Mouse (Mus musculus): Measurements from ENCODE around the gene Frmpd4. TPM values are rescaled to one million over a fixed set of nuclear protein-coding genes. Genes with fewer than 3 reads are reported as not detected.
A peak's percentile ranks its signal among the peaks of the same experiment; 100 is the strongest.

Frmpd4 gene
- polyA plus RNA-seq, 1 experiment from 2014 or later: 0.11 TPM

DNA sequence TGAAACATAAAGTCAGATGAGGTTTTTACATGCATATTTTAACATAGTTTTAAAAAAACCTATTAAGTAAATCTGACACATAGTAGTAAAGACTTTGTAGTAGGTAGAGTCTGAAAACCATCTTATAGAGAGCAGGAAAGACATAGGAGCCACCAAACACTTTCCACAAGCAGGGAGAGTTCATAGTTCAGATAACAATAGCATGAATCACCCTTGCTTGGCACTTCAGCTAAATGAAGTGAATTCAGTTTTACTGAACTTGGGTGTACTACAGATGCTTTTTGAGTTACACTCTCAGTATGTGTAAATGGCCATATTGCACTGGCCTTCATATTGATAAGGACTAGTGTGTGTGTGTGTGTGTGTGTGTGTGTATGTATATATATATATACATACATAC is 793.5 kb downstream of the Frmpd4 start:
- H3K27ac ChIP-seq (replicated peaks; ENCODE audit: low read depth, low read length): no peak overlapping the region
- no peak for DNase-seq (ENCODE audit: low spot score)
- no peaks in the 10 kb centered on the region for H3K36me3 ChIP-seq (replicated peaks; ENCODE audit: control insufficient read depth, insufficient read depth, low read depth, low read length)
- no peak overlapping the region for H3K4me3 ChIP-seq (ENCODE audit: low read depth, low read length)
- H3K9me3 ChIP-seq (replicated peaks; ENCODE audit: control insufficient read depth, low read length): no peaks in the 10 kb centered on the region
- no peak for ATAC-seq (replicated peaks; ENCODE audit: insufficient number of reproducible peaks, low FRiP score, low TSS enrichment, low read depth)
- H3K27me3 ChIP-seq (ENCODE audit: control insufficient read depth, insufficient read depth, low read length): no peaks in the 10 kb centered on the region
- H3K4me1 ChIP-seq (ENCODE audit: control insufficient read depth, insufficient read depth, low read length): no peaks in the 10 kb centered on the region
- H3K4me2 ChIP-seq (ENCODE audit: low read depth, low read length): no peak overlapping the region
- no peak overlapping the region for H3K9ac ChIP-seq (replicated peaks; ENCODE audit: low read length)

DNA sequence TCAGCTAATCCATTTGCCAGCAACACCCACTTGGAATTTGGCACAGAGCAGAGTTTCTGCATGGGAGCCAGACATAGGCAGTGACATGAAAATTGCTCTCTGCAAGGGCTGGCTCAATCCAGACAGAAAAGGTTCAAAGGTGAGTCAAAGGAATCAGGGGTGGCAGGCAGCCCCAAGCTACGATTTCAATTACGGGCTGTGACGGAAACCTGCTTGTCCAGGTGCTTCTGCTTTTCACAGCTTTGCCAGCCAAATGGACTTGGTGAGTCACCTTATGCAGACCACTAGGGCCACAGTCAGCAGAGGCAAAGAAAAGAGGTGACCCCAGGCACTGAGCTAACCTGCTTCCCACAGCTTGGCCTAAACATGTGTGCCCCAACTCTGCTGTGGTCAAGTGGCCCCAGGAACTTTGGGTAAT is 857.5 kb downstream of the Frmpd4 start:
- WGBS: 60% methylated on average over 3 of the region's 3 CpGs
- Histone ChIP-seq H3K4me2 (ENCODE audit: low read depth, low read length) (no peak overlapping the region), H3K27me3 (ENCODE audit: control insufficient read depth, insufficient read depth, low read length) (no peaks in the 10 kb centered on the region), H3K4me1 (ENCODE audit: control insufficient read depth, insufficient read depth, low read length) (no peaks in the 10 kb centered on the region), H3K27ac (replicated peaks; ENCODE audit: low read depth, low read length) (no peak overlapping the region), H3K36me3 (replicated peaks; ENCODE audit: control insufficient read depth, insufficient read depth, low read depth, low read length) (no peaks in the 10 kb centered on the region), H3K9me3 (replicated peaks; ENCODE audit: control insufficient read depth, low read length) (no peaks in the 10 kb centered on the region), H3K4me3 (ENCODE audit: low read depth, low read length) (no peak overlapping the region), H3K9ac (replicated peaks; ENCODE audit: low read length) (no peak overlapping the region)
- DNase-seq (ENCODE audit: low spot score): no peak
- no peak for ATAC-seq (replicated peaks; ENCODE audit: insufficient number of reproducible peaks, low FRiP score, low TSS enrichment, low read depth)

- Histone ChIP-seq H3K4me2 (ENCODE audit: low read depth, low read length) (no peak overlapping the region), H3K27me3 (ENCODE audit: control insufficient read depth, insufficient read depth, low read length) (no peaks in the 10 kb centered on the region)
- no peak for ATAC-seq (replicated peaks; ENCODE audit: insufficient number of reproducible peaks, low FRiP score, low TSS enrichment, low read depth)
Observed at GRCm38 (mm10) chrX:167719092-167719491, 857.9 kb downstream of the Frmpd4 start.

DNA sequence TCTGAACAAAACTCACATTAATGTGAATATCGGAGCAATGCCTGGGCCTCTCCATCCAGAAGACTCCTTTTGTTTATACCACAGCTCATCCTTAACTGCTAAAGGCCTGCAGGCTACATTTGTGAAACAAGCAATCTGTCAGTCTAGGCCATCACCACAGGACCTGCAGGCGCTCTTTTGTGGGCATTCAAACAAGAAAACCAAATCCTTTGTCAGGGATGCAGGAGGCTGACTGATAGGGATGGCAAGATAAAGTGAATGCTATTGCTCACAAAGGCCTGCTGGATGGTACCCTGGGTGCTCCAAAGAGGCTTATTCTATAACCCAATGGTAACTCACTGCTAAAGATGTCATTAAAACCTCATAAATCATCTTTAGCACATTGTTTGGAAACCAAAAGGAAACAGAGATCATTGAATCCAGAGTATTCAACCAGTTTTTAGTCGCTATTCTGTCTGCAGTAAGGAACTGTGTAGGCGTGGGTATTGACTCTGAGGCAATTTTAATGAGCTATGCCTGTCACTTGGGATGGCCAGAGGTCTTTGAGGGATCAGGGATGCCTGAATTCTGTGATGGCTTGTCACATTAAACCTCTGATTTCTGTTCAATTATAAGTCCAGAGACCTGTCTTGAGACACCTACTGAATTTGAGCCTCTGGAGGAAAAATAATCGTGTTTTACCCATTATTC is 922.1 kb downstream of the Frmpd4 start:
- Histone ChIP-seq H3K4me3 (ENCODE audit: low read depth, low read length) (no peak overlapping the region), H3K4me1 (ENCODE audit: control insufficient read depth, insufficient read depth, low read length) (no peaks in the 10 kb centered on the region), H3K9ac (replicated peaks; ENCODE audit: low read length) (no peak overlapping the region), H3K27ac (replicated peaks; ENCODE audit: low read depth, low read length) (no peak overlapping the region), H3K36me3 (replicated peaks; ENCODE audit: control insufficient read depth, insufficient read depth, low read depth, low read length) (no peaks in the 10 kb centered on the region), H3K4me2 (ENCODE audit: low read depth, low read length) (no peak overlapping the region), H3K9me3 (replicated peaks; ENCODE audit: control insufficient read depth, low read length) (no peaks in the 10 kb centered on the region), H3K27me3 (ENCODE audit: control insufficient read depth, insufficient read depth, low read length) (no peaks in the 10 kb centered on the region)
- peak; percentile 5 for DNase-seq (ENCODE audit: low spot score)
- 43% methylated on average over 5 of the region's 5 CpGs for WGBS
- 0 out of 2 replicates have a peak, but pooled peaks have one; percentile 48 for ATAC-seq (replicated peaks; ENCODE audit: insufficient number of reproducible peaks, low FRiP score, low TSS enrichment, low read depth)

More at GRCm38 (mm10) chrX:167719092-167719491, 857.9 kb downstream of the Frmpd4 start:
- H3K9ac ChIP-seq (replicated peaks; ENCODE audit: low read length): no peak overlapping the region
- DNase-seq (ENCODE audit: low spot score): no peak
- no peak overlapping the region for H3K27ac ChIP-seq (replicated peaks; ENCODE audit: low read depth, low read length)
- no peak overlapping the region for H3K4me3 ChIP-seq (ENCODE audit: low read depth, low read length)
- H3K4me1 ChIP-seq (ENCODE audit: control insufficient read depth, insufficient read depth, low read length): no peaks in the 10 kb centered on the region
- H3K36me3 ChIP-seq (replicated peaks; ENCODE audit: control insufficient read depth, insufficient read depth, low read depth, low read length): no peaks in the 10 kb centered on the region
- H3K9me3 ChIP-seq (replicated peaks; ENCODE audit: control insufficient read depth, low read length): no peaks in the 10 kb centered on the region
- WGBS: 62% methylated on average over 1 of the region's 1 CpGs

DNA sequence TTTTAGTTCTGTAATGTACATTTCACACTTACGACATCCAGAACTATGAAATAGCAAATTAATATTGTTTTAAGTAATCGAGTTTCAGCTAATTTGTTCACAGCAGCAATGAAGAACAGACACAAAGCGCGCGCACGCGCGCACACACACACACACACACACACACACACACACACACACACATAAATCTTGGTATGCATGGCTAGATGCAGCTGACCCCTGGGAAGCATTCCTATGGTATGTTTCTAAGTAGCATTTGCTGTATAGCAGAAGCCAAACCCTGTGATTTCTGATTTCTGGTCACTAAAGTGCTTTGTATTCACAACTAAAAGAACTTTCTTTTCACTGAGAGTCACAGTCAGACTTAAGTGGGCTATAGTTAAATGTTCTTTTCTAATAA is 922.8 kb downstream of the Frmpd4 start:
- Histone ChIP-seq H3K27me3 (ENCODE audit: control insufficient read depth, insufficient read depth, low read length) (no peaks in the 10 kb centered on the region), H3K36me3 (replicated peaks; ENCODE audit: control insufficient read depth, insufficient read depth, low read depth, low read length) (no peaks in the 10 kb centered on the region), H3K4me1 (ENCODE audit: control insufficient read depth, insufficient read depth, low read length) (no peaks in the 10 kb centered on the region), H3K4me3 (ENCODE audit: low read depth, low read length) (no peak overlapping the region), H3K9me3 (replicated peaks; ENCODE audit: control insufficient read depth, low read length) (no peaks in the 10 kb centered on the region), H3K27ac (replicated peaks; ENCODE audit: low read depth, low read length) (no peak overlapping the region), H3K4me2 (ENCODE audit: low read depth, low read length) (no peak overlapping the region), H3K9ac (replicated peaks; ENCODE audit: low read length) (no peak overlapping the region)
- DNase-seq (ENCODE audit: low spot score): no peak
- WGBS: 87% methylated on average over 8 of the region's 8 CpGs
- ATAC-seq (replicated peaks; ENCODE audit: insufficient number of reproducible peaks, low FRiP score, low TSS enrichment, low read depth): no peak

DNA sequence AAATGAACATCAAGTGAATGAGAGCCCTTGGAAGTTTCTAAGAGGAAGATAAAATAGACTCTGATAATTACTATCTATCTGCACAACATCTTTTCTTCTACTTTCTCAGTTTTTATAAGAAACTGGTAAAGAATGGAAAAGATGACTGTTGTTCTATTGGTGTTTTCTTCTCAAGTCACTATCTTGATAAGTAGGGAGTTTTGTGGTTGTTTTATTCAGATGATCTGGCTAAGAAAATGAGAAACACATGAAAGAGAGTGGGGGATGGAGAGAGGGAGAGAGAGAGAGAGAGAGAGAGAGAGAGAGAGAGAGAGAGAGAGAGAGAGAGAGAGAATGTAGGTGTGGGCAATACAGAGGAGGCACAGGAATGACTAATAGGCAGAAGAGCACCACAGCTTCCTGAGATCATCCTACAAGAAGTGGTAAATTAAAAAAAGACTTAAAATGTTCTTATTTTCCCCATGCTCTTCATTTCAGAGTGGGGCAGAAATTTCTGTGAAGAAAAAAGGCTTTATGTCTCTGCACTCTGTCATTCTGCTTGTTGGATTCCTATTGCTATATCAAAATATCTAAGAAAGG is 979.3 kb downstream of the Frmpd4 start:
- Histone ChIP-seq H3K4me1 (ENCODE audit: control insufficient read depth, insufficient read depth, low read length) (no peaks in the 10 kb centered on the region), H3K4me3 (ENCODE audit: low read depth, low read length) (no peak overlapping the region), H3K9me3 (replicated peaks; ENCODE audit: control insufficient read depth, low read length) (no peaks in the 10 kb centered on the region), H3K27me3 (ENCODE audit: control insufficient read depth, insufficient read depth, low read length) (no peaks in the 10 kb centered on the region), H3K4me2 (ENCODE audit: low read depth, low read length) (no peak overlapping the region), H3K27ac (replicated peaks; ENCODE audit: low read depth, low read length) (no peak overlapping the region), H3K36me3 (replicated peaks; ENCODE audit: control insufficient read depth, insufficient read depth, low read depth, low read length) (no peaks in the 10 kb centered on the region), H3K9ac (replicated peaks; ENCODE audit: low read length) (no peak overlapping the region)
- DNase-seq (ENCODE audit: low spot score): no peak
- no peak for ATAC-seq (replicated peaks; ENCODE audit: insufficient number of reproducible peaks, low FRiP score, low TSS enrichment, low read depth)

GRCm38 (mm10) chrX:167552827-167553226 is 1024.2 kb downstream of the Frmpd4 start:
- Histone ChIP-seq H3K9me3 (replicated peaks; ENCODE audit: control insufficient read depth, low read length) (no peaks in the 10 kb centered on the region), H3K36me3 (replicated peaks; ENCODE audit: control insufficient read depth, insufficient read depth, low read depth, low read length) (no peaks in the 10 kb centered on the region), H3K4me3 (ENCODE audit: low read depth, low read length) (no peak overlapping the region), H3K9ac (replicated peaks; ENCODE audit: low read length) (no peak overlapping the region), H3K27ac (replicated peaks; ENCODE audit: low read depth, low read length) (no peak overlapping the region), H3K4me1 (ENCODE audit: control insufficient read depth, insufficient read depth, low read length) (no peaks in the 10 kb centered on the region), H3K4me2 (ENCODE audit: low read depth, low read length) (no peak overlapping the region), H3K27me3 (ENCODE audit: control insufficient read depth, insufficient read depth, low read length) (no peaks in the 10 kb centered on the region)
- 75% methylated on average over 3 of the region's 3 CpGs for WGBS
- ATAC-seq (replicated peaks; ENCODE audit: insufficient number of reproducible peaks, low FRiP score, low TSS enrichment, low read depth): no peak
- no peak for DNase-seq (ENCODE audit: low spot score)

DNA sequence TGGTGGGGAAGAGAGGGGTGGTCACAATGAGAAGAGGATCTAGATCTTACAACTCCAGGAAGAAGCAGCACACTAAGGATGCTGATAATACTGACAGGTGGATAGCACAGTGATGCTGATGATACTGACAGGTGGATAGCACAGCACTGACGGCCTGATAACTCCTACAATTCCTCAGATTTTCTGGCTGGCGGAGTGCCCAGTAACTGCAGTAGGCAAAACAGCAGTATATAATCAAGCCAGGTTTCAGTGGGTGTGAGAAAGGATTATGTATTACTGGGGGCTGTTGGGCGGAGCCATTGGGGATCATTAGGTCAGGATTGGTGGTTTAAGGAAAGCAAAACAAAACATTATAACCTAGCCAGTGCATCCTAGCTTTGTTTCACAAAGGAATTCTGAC is 1053.9 kb downstream of the Frmpd4 start:
- Histone ChIP-seq H3K27ac (replicated peaks; ENCODE audit: low read depth, low read length) (no peak overlapping the region), H3K9me3 (replicated peaks; ENCODE audit: control insufficient read depth, low read length) (no peaks in the 10 kb centered on the region), H3K4me3 (ENCODE audit: low read depth, low read length) (no peak overlapping the region), H3K4me2 (ENCODE audit: low read depth, low read length) (no peak overlapping the region), H3K36me3 (replicated peaks; ENCODE audit: control insufficient read depth, insufficient read depth, low read depth, low read length) (no peaks in the 10 kb centered on the region), H3K4me1 (ENCODE audit: control insufficient read depth, insufficient read depth, low read length) (no peaks in the 10 kb centered on the region), H3K9ac (replicated peaks; ENCODE audit: low read length) (no peak overlapping the region), H3K27me3 (ENCODE audit: control insufficient read depth, insufficient read depth, low read length) (no peaks in the 10 kb centered on the region)
- WGBS: 80% methylated on average over 3 of the region's 3 CpGs
- no peak for DNase-seq (ENCODE audit: low spot score)
- no peak for ATAC-seq (replicated peaks; ENCODE audit: insufficient number of reproducible peaks, low FRiP score, low TSS enrichment, low read depth)

Data from embryonic facial prominence, embryonic 11.5 days (tissue).